Mouse (Mus musculus) embryonic stem cell, embryonic (primary cell): ENCODE results near the gene Camk2d.

Experiments used
- CTCF ChIA-PET, 4 experiments: fragments of 300-600 bp in 2 of 4; fragments of 350-600 bp in 2 of 4; sonication (Branson Sonifier 250); formaldehyde crosslinking; loops; one replicate each; lab custom pipeline; 2022; ENCODE audit warnings: inconsistent platforms in 2 of 4; lab: Charles Lee
- POLR2A ChIA-PET, 4 experiments: fragments of 300-600 bp in 2 of 4; fragments of 350-600 bp in 2 of 4; sonication (Branson Sonifier 250); formaldehyde crosslinking; loops; one replicate each; lab custom pipeline; 2022; ENCODE audit warnings: antibody characterized with exemption in 4 of 4, inconsistent platforms in 1 of 4; lab: Charles Lee

Camk2d gene

DNA sequence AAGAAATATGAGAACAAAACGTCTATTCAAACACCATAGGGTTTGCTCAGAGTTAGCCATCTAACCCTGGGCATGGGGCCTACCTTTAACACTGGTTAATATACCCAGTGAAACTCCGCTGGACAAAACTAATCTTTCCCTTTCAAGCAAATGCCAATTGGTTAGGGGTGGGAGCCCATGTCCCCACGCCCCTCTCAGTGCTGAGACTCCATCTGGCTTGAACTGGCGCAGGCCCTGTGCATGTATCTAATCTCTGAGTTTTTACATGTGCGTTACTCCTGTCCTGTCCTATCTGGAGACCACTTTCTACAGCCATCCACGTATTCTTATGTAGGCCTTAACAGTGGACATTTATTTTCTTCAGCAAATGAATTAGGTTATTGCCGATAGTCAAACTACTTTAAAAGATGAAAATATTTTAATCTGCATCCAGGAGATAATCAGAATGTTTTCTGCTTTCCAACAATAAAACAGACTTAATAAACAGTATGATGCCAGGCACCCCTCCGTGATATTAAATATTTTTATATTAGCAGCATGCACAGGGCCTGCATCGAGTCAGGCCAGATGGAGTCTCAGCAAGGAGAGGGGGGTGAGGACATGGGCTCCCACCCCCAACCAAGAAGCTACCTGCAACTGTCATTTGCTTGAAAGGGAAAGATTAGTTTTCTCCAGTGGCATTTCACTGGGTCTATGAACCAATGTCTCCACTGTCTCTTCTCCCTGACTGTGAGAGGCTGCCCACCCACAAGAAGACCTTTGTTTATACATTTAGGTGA, 8.7 kb downstream of the Camk2d start:
- POLR2A ChIA-PET, result no interaction called here
- CTCF ChIA-PET, result no interaction called here

GRCm38 (mm10) chr3:126609310-126609709, 13.2 kb downstream of the Camk2d start:
- POLR2A ChIA-PET, result interaction anchor here in 3 of 4 experiments (1.0 to 1.6 kb wide), 4 partner anchors 10 to 12 kb away, joined by 3 to 5 read pairs (median 4); no protein-coding TSS in a partner anchor
- CTCF ChIA-PET, result no interaction called here

DNA sequence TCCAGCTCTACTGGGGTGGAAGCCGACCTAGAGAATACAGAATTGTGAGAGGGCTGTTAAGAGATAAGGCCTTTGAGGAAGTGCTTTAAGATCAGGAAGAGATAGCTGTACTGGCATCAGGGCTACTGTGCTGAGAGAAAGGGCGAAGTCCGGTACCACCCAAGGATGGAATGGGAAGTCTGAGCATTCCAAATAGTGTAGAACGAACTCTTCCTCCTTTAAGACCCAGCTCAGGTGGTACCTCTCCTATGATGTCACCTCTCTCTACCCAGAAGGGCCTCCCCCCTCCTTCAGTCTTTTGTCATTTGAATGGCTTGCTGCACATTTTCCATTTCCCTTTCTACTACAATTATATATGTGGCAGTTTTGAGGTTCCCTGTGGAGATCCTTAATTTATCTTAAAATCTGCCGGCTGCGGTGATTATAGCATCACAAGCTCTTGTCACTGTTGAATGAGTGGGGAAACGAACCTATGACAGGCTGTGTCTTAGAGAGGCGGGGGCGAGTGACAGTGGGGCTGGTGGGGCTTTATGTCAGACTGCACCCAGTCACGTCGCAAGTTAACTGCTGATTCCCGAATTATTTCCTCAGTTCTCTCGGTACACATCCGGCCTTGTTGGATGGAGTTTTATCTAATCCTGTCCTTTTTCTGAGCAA, 13.8 kb downstream of the Camk2d start:
- POLR2A ChIA-PET, result interaction anchor here in 3 of 4 experiments (1.0 to 1.6 kb wide), 4 partner anchors 10 to 13 kb away, joined by 3 to 5 read pairs (median 4); no protein-coding TSS in a partner anchor
- CTCF ChIA-PET, result no interaction called here

GRCm38 (mm10) chr3:126611624-126612023, 15.5 kb downstream of the Camk2d start:
- POLR2A ChIA-PET, result no interaction called here

GRCm38 (mm10) chr3:126612748-126613509, 16.8 kb downstream of the Camk2d start:
- ChIA-PET POLR2A (interaction anchor here in 1 of 4 experiments (1.1 kb wide), 1 partner anchor 66 kb away, joined by 3 read pairs; no protein-coding TSS in a partner anchor), CTCF (no interaction called here)

More at GRCm38 (mm10) chr3:126611624-126612023, 15.5 kb downstream of the Camk2d start:
- CTCF ChIA-PET, result no interaction called here

- CTCF ChIA-PET, result no interaction called here
- POLR2A ChIA-PET, result interaction anchor here in 1 of 4 experiments (1.1 kb wide), 1 partner anchor 66 kb away, joined by 3 read pairs; no protein-coding TSS in a partner anchor
Measured at GRCm38 (mm10) chr3:126613510-126614128, 17.5 kb downstream of the Camk2d start.

DNA sequence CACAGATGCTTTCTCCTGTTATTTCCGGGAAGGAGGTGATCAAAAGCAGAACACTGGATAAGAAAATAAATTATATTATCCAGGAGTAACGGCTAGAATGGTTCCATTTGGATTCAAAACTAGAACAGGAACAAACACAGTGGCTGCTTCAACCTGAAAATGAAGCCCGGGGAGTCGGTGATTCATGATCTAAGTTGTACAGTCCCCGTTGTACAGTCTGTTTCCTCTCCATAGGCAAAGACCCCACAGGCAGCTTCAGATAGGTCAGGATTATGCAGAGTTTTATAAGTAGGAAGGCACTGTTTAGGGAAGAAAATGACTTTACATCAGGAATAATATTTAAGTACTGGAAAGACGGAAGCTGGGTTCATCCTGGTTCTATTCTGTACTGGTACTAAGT, 19.2 kb downstream of the Camk2d start:
- POLR2A ChIA-PET, result interaction anchor here in 1 of 4 experiments (1.6 kb wide), 1 partner anchor 18 kb away, joined by 7 read pairs; the partner anchor contains the start of gene Camk2d
- CTCF ChIA-PET, result interaction anchor here in 1 of 4 experiments (1.0 kb wide), 1 partner anchor 156 kb away, joined by 3 read pairs; no protein-coding TSS in a partner anchor

DNA sequence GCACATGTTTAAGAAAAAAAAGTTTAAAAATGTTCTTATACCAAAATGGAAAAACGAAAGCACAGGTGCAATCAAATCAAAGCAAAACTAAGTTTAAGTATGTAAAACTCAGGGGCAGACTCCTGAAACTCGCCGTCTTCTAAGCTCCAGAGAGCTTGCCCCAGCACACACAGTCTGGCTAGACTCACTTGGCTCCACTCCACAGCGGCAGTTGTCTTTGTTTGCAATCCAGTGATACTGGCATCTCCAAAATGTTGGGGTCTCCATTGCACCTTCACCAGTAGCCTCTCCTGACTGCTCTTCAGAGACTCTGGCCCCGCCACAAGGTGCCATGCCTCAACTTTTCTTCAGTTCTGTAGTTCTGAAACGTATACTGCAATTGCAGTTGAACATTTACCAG, 24.1 kb downstream of the Camk2d start:
- POLR2A ChIA-PET, result no interaction called here
- CTCF ChIA-PET, result no interaction called here

DNA sequence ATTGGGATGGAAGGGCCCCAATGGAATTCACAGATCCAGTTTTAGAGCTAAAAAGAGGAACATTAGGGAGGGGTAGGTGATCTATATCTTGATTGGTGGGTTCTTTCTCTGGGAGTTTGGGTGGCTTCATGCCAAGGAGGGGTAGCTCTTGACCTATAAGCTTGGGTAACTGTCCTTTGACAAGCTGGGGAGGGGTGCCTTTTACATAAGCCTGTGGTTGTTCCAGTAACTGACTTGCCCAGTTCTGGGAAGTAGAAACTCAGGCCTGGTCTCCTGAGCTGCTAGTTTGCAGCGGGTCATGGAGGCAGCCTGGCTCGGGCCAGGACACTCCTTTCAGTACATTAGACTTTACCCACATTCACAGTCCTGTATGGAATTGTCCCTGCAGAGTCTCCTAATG, 26.4 kb downstream of the Camk2d start:
- ChIA-PET CTCF (no interaction called here), POLR2A (no interaction called here)

- POLR2A ChIA-PET, result no interaction called here
- CTCF ChIA-PET, result no interaction called here
Measured at GRCm38 (mm10) chr3:126624994-126625763, 29.1 kb downstream of the Camk2d start.

DNA sequence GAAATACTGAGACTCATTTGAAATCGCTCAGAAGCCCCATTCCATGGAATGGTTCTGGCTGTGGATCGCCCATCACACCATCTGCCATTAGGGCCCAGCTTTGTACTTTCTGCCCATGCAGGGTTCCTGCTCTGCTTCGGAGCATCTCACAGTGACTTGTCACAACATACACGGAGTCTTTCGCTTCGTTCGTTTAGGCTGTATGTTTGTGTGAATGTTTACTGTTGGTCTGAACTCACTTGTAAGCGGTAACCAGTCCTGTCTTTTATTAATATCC, 29.6 kb downstream of the Camk2d start:
- POLR2A ChIA-PET, result no interaction called here
- CTCF ChIA-PET, result no interaction called here

GRCm38 (mm10) chr3:126627968-126628367, 31.9 kb downstream of the Camk2d start:
- CTCF ChIA-PET, result no interaction called here
- POLR2A ChIA-PET, result no interaction called here

DNA sequence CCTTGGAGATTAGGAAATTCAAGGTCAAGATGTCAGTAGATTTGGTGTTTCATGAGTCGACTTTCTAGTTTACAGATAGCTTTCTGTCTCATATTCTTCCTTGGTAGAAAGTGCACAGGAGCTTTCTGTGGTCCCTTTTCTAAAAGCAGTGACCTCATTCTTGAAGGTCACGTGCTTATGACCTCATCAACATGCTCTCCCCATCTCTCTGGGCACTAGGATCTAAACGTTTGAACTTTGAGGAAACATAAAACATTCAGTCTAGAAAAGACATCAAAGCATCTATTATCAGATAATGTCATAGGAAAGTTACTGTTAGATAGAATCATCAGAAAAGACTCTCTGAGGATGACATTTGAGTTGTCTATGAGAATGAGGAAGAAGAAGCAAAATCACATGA, 32.3 kb downstream of the Camk2d start:
- ChIA-PET CTCF (no interaction called here), POLR2A (no interaction called here)

- ChIA-PET POLR2A (no interaction called here), CTCF (interaction anchor here in 1 of 4 experiments (0.7 kb wide), 1 partner anchor 68 kb away, joined by 3 read pairs; no protein-coding TSS in a partner anchor)
Measured at GRCm38 (mm10) chr3:126629040-126629439, 32.9 kb downstream of the Camk2d start.

DNA sequence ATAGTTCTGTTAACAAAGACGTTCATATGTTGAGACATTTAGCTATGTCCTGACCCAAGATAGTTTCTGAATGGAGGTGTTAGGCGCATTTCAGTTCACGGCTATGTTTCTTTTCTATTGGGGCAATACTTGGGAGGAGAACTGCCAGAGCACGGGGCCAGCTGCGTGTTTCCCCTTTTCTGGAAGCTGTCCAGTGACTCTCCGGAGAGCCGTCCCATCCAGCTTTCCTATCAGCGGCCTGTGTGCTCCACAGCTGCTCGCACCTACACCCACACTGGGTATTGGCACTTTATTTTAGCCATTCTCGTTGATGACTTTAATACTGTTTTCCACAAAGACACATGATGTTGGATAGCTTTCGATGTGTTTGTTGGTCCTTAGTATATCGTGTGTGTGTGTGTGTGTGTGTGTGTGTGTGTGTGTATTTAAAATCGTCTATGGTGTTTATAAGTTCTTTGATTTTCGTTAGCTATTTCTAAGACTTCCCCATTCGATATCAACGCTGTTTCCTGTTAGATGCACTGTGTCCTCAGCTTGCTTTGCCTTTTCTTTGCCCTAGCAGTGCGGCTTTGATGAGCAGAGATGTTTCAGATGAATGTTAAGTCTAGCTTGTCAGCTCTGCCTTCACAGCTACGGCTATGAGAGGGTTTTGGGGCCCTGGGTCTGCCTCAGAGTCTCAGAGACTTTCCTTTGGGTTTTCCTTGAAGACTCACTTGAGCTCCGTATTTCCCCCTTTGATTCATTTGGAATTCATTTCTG, 34.2 kb downstream of the Camk2d start:
- ChIA-PET CTCF (no interaction called here), POLR2A (interaction anchor here in 2 of 4 experiments (0.6 to 1.0 kb wide), 2 partner anchors 9 to 199 kb away, joined by 3 read pairs; no protein-coding TSS in a partner anchor)

- CTCF ChIA-PET, result no interaction called here
- POLR2A ChIA-PET, result no interaction called here
Measured at GRCm38 (mm10) chr3:126631583-126631982, 35.5 kb downstream of the Camk2d start.

GRCm38 (mm10) chr3:126632580-126632979, 36.5 kb downstream of the Camk2d start:
- ChIA-PET CTCF (interaction anchor here in 1 of 4 experiments (0.6 kb wide), 1 partner anchor 364 kb away, joined by 3 read pairs; no protein-coding TSS in a partner anchor), POLR2A (interaction anchor here in 1 of 4 experiments (1.0 kb wide), 1 partner anchor 36 kb away, joined by 3 read pairs; no protein-coding TSS in a partner anchor)

GRCm38 (mm10) chr3:126634171-126634570, 38.1 kb downstream of the Camk2d start:
- POLR2A ChIA-PET, result no interaction called here

More at GRCm38 (mm10) chr3:126634171-126634570, 38.1 kb downstream of the Camk2d start:
- CTCF ChIA-PET, result no interaction called here
